In genomic region chr7:100495042-100495441, GRCm38 (mm10) we compare ENCODE assay signal across 8 mouse cellular contexts. TPM values are rescaled to one million over a fixed set of nuclear protein-coding genes. Genes with fewer than 3 reads are reported as not detected.
DNase-seq lines count a peak whose midpoint lies in the region; ATAC-seq lines count a peak whose summit lies in the region.

No protein-coding gene starts in this region.

- no peak for DNase-seq in kidney, adult 18-20 months
- peak; percentile 52 for DNase-seq in embryonic facial prominence, embryonic 14.5 days (ENCODE audit: low spot score)
- DNase-seq in intestine, embryonic 14.5 days (ENCODE audit: low spot score), result no peak
- no peak for DNase-seq in left cerebral cortex, postnatal 14 days (ENCODE audit: low spot score in 2 of 2)
- DNase-seq in layer of hippocampus, adult 18-20 months (ENCODE audit: low spot score in 2 of 2), result no peak

- WGBS in kidney, embryonic 14.5 days, result 51% methylated on average over 8 of the region's 8 CpGs
- 21% methylated on average over 8 of the region's 8 CpGs for WGBS in embryonic facial prominence, embryonic 14.5 days
- 43% methylated on average over 8 of the region's 8 CpGs for WGBS in intestine, embryonic 14.5 days
- WGBS in midbrain, embryonic 16.5 days, result 25% methylated on average over 8 of the region's 8 CpGs

- intact Hi-C loops in left cerebral cortex, postnatal 14 days (cut with DNase I), result no loop called here

- peaks cover 32% of the 10 kb centered on the region for H3K36me3 ChIP-seq in kidney, embryonic 14.5 days (ENCODE audit: control insufficient read depth, insufficient read depth, low read length)
- H3K36me3 ChIP-seq in embryonic facial prominence, embryonic 14.5 days (ENCODE audit: control insufficient read depth, insufficient read depth, low read length), result peaks cover 15% of the 10 kb centered on the region; the same call in 1 of the 2 replicates
- H3K36me3 ChIP-seq in intestine, embryonic 14.5 days (ENCODE audit: control insufficient read depth, insufficient read depth, low read length), result peaks cover 26% of the 10 kb centered on the region
- H3K36me3 ChIP-seq in midbrain, embryonic 16.5 days (ENCODE audit: control insufficient read depth, insufficient read depth, low read length), result no peaks in the 10 kb centered on the region

- H3K9ac ChIP-seq in kidney, embryonic 14.5 days (ENCODE audit: low read depth, low read length), result peak overlapping the region; percentile 60; the same call in 1 of the 2 replicates
- peak overlapping the region; percentile 12; the same call in 1 of the 2 replicates for H3K9ac ChIP-seq in embryonic facial prominence, embryonic 14.5 days (ENCODE audit: low read depth, low read length)
- 0 out of 2 replicates have a peak overlapping the region, but pooled peaks have one; percentile 14 for H3K9ac ChIP-seq in intestine, embryonic 14.5 days (ENCODE audit: low read length)
- H3K9ac ChIP-seq in midbrain, embryonic 16.5 days (ENCODE audit: low read depth, low read length), result peak overlapping the region; percentile 18; the same call in 1 of the 2 replicates

- peak overlapping the region; percentile 88 for H3K27ac ChIP-seq in kidney, embryonic 14.5 days (ENCODE audit: low read depth, low read length)
- peak overlapping the region; percentile 65 for H3K27ac ChIP-seq in embryonic facial prominence, embryonic 14.5 days (replicated peaks; ENCODE audit: low read depth, low read length)
- peak overlapping the region; percentile 69 for H3K27ac ChIP-seq in intestine, embryonic 14.5 days (ENCODE audit: low read depth)
- H3K27ac ChIP-seq in midbrain, embryonic 16.5 days (ENCODE audit: low read length), result peak overlapping the region; percentile 85

- peaks cover 13% of the 10 kb centered on the region for H3K4me1 ChIP-seq in kidney, embryonic 14.5 days (ENCODE audit: control insufficient read depth, insufficient read depth, low read length)
- peaks cover 32% of the 10 kb centered on the region for H3K4me1 ChIP-seq in embryonic facial prominence, embryonic 14.5 days (ENCODE audit: control insufficient read depth, insufficient read depth, low read length)
- peaks cover 39% of the 10 kb centered on the region for H3K4me1 ChIP-seq in intestine, embryonic 14.5 days (replicated peaks; ENCODE audit: control insufficient read depth, insufficient read depth, low read length)
- peaks cover 21% of the 10 kb centered on the region for H3K4me1 ChIP-seq in midbrain, embryonic 16.5 days (ENCODE audit: control insufficient read depth, insufficient read depth, low read length)

- no peaks in the 10 kb centered on the region for H3K9me3 ChIP-seq in kidney, embryonic 14.5 days (ENCODE audit: control insufficient read depth, low read length)
- H3K9me3 ChIP-seq in embryonic facial prominence, embryonic 14.5 days (ENCODE audit: control insufficient read depth, low read length), result no peaks in the 10 kb centered on the region
- H3K9me3 ChIP-seq in intestine, embryonic 14.5 days (ENCODE audit: control insufficient read depth, low read length), result no peaks in the 10 kb centered on the region
- H3K9me3 ChIP-seq in midbrain, embryonic 16.5 days (replicated peaks; ENCODE audit: control insufficient read depth, low read length, poor library complexity, severe bottlenecking), result no peaks in the 10 kb centered on the region

- peak overlapping the region; percentile 84 for H3K4me2 ChIP-seq in kidney, embryonic 14.5 days (replicated peaks; ENCODE audit: low read depth, low read length)
- H3K4me2 ChIP-seq in embryonic facial prominence, embryonic 14.5 days (ENCODE audit: low read depth, low read length), result peak overlapping the region; percentile 91
- peak overlapping the region; percentile 87 for H3K4me2 ChIP-seq in intestine, embryonic 14.5 days (ENCODE audit: low read length)
- H3K4me2 ChIP-seq in midbrain, embryonic 16.5 days (ENCODE audit: low read length), result peak overlapping the region; percentile 27; the same call in 1 of the 2 replicates

- no peaks in the 10 kb centered on the region for H3K27me3 ChIP-seq in kidney, embryonic 14.5 days (ENCODE audit: control insufficient read depth, insufficient read depth, low read length)
- H3K27me3 ChIP-seq in embryonic facial prominence, embryonic 14.5 days (replicated peaks; ENCODE audit: control insufficient read depth, insufficient read depth, low read length), result no peaks in the 10 kb centered on the region
- no peaks in the 10 kb centered on the region for H3K27me3 ChIP-seq in intestine, embryonic 14.5 days (replicated peaks; ENCODE audit: control insufficient read depth, insufficient read depth, low read length)
- no peaks in the 10 kb centered on the region for H3K27me3 ChIP-seq in midbrain, embryonic 16.5 days (ENCODE audit: control insufficient read depth, insufficient read depth, low read depth, low read length)

- no peak for ATAC-seq in kidney, embryonic 14.5 days (ENCODE audit: low FRiP score, low TSS enrichment)
- peak; percentile 1; the same call in 1 of the 2 replicates for ATAC-seq in embryonic facial prominence, embryonic 14.5 days (ENCODE audit: low read depth)
- no peak for ATAC-seq in intestine, embryonic 14.5 days (replicated peaks; ENCODE audit: low FRiP score, low TSS enrichment, low read depth)
- no peak; the same call in 1 of the 2 replicates for ATAC-seq in midbrain, embryonic 16.5 days
- no peak for ATAC-seq in inflammation-experienced regulatory T-cells, adult 6 months

- H3K4me3 ChIP-seq in kidney, embryonic 14.5 days (ENCODE audit: low read length), result peak overlapping the region; percentile 53; the same call in 1 of the 2 replicates
- peak overlapping the region; percentile 47 for H3K4me3 ChIP-seq in embryonic facial prominence, embryonic 14.5 days (ENCODE audit: low read depth, low read length)
- H3K4me3 ChIP-seq in intestine, embryonic 14.5 days (ENCODE audit: low read depth, low read length), result peak overlapping the region; percentile 17
- no peak overlapping the region for H3K4me3 ChIP-seq in midbrain, embryonic 16.5 days (ENCODE audit: low read depth, low read length)

RNA-seq across cellular contexts. Expression of gene Ucp2, which starts 1.9 kb away (rescaled TPM):
- 156 and 193 TPM in 2 replicates for polyA plus RNA-seq in kidney, embryonic 14.5 days (2014; fragmentation: Nextera tagmentation; extraction: Ambion mirVana)
- 152 and 172 TPM in 2 replicates for polyA plus RNA-seq in embryonic facial prominence, embryonic 14.5 days (2014; fragmentation: Nextera tagmentation; extraction: Ambion mirVana)
- 157 and 179 TPM in 2 replicates for polyA plus RNA-seq in intestine, embryonic 14.5 days (2014; fragmentation: Nextera tagmentation; extraction: Ambion mirVana)
- 59.5 and 69.5 TPM in 2 replicates for polyA plus RNA-seq in midbrain, embryonic 16.5 days (2015; fragmentation: Nextera tagmentation; extraction: Ambion mirVana)
- total RNA-seq in left cerebral cortex, postnatal 14 days (2021), result 10 to 100 TPM; 67.7 to 85.6 TPM
- 1,000 to 10,000 TPM; 1,111 to 1,581 (median 1,117) TPM for polyA plus RNA-seq in inflammation-experienced regulatory T-cells, adult 6 months (2017; shearing (Covaris generic))
- total RNA-seq in layer of hippocampus, adult 18-20 months (2021), result 10 to 100 TPM; 60.5 to 73.3 TPM

RNA-seq across cellular contexts. Expression of gene Dnajb13, which starts 19.7 kb away (rescaled TPM):
- polyA plus RNA-seq in kidney, embryonic 14.5 days (2014; fragmentation: Nextera tagmentation; extraction: Ambion mirVana), result 0.19 and 0.46 TPM in 2 replicates
- polyA plus RNA-seq in embryonic facial prominence, embryonic 14.5 days (2014; fragmentation: Nextera tagmentation; extraction: Ambion mirVana), result 3.0 and 4.7 TPM in 2 replicates
- polyA plus RNA-seq in intestine, embryonic 14.5 days (2014; fragmentation: Nextera tagmentation; extraction: Ambion mirVana), result 0.24 and 0.26 TPM in 2 replicates
- polyA plus RNA-seq in midbrain, embryonic 16.5 days (2015; fragmentation: Nextera tagmentation; extraction: Ambion mirVana), result 3.9 and 4.4 TPM in 2 replicates
- total RNA-seq in left cerebral cortex, postnatal 14 days (2021), result under 1 TPM; 0.36 to 0.66 TPM
- 10 to 100 TPM; 15.7 to 23.7 (median 18.8) TPM for polyA plus RNA-seq in inflammation-experienced regulatory T-cells, adult 6 months (2017; shearing (Covaris generic))
- total RNA-seq in layer of hippocampus, adult 18-20 months (2021), result under 1 TPM; 0.36 to 0.77 TPM

RNA-seq across cellular contexts. Expression of gene Ucp3, which starts 22.3 kb away (rescaled TPM):
- 0.08 TPM in 1 of 2 replicates, not detected in the other for polyA plus RNA-seq in kidney, embryonic 14.5 days (2014; fragmentation: Nextera tagmentation; extraction: Ambion mirVana)
- 0.20 and 0.24 TPM in 2 replicates for polyA plus RNA-seq in embryonic facial prominence, embryonic 14.5 days (2014; fragmentation: Nextera tagmentation; extraction: Ambion mirVana)
- polyA plus RNA-seq in intestine, embryonic 14.5 days (2014; fragmentation: Nextera tagmentation; extraction: Ambion mirVana), result not detected in 2 replicates
- polyA plus RNA-seq in midbrain, embryonic 16.5 days (2015; fragmentation: Nextera tagmentation; extraction: Ambion mirVana), result not detected in 2 replicates
- 1 to 10 TPM; 1.2 to 1.7 TPM for total RNA-seq in left cerebral cortex, postnatal 14 days (2021)
- polyA plus RNA-seq in inflammation-experienced regulatory T-cells, adult 6 months (2017; shearing (Covaris generic)), result under 1 TPM in 1 of 3 experiments, not detected in 2; 0.55 TPM
- 1 to 10 TPM; 1.9 to 2.8 TPM for total RNA-seq in layer of hippocampus, adult 18-20 months (2021)

RNA-seq across cellular contexts. Expression of gene Coa4, which starts 41.8 kb away (rescaled TPM):
- 23.8 and 27.1 TPM in 2 replicates for polyA plus RNA-seq in kidney, embryonic 14.5 days (2014; fragmentation: Nextera tagmentation; extraction: Ambion mirVana)
- 17.6 and 22.1 TPM in 2 replicates for polyA plus RNA-seq in embryonic facial prominence, embryonic 14.5 days (2014; fragmentation: Nextera tagmentation; extraction: Ambion mirVana)
- polyA plus RNA-seq in intestine, embryonic 14.5 days (2014; fragmentation: Nextera tagmentation; extraction: Ambion mirVana), result 33.8 and 36.9 TPM in 2 replicates
- polyA plus RNA-seq in midbrain, embryonic 16.5 days (2015; fragmentation: Nextera tagmentation; extraction: Ambion mirVana), result 15.7 and 17.2 TPM in 2 replicates
- 10 to 100 TPM in 1 of 2 experiments, 1 to 10 TPM in 1; 9.4 to 10.6 TPM for total RNA-seq in left cerebral cortex, postnatal 14 days (2021)
- polyA plus RNA-seq in inflammation-experienced regulatory T-cells, adult 6 months (2017; shearing (Covaris generic)), result 10 to 100 TPM; 20.9 to 26.5 (median 23.5) TPM
- total RNA-seq in layer of hippocampus, adult 18-20 months (2021), result 1 to 10 TPM; 8.0 TPM

Comparison
In these comparisons a context has a peak if more than half of its experiments do, and no peak if none do; other contexts are left out.
1. H3K4me2 ChIP-seq: peak in every context shown above with its lines; median percentile 91 in embryonic facial prominence, embryonic 14.5 days; 87 in intestine, embryonic 14.5 days; 84 in kidney, embryonic 14.5 days; 27 in midbrain, embryonic 16.5 days.